In genomic region chr16:87353605-87354004, GRCm38 (mm10) we compare ENCODE assay signal across 9 mouse cellular contexts. TPM values are rescaled to one million over a fixed set of nuclear protein-coding genes. Genes with fewer than 3 reads are reported as not detected.
DNase-seq lines count a peak whose midpoint lies in the region; ATAC-seq and TF ChIP-seq lines count a peak whose summit lies in the region.
"Had no signal": no experiment of that assay in that cellular context is flagged by ENCODE, and none has a peak within 500 bp of the region (broad histone marks: within the 10 kb centered on the region; RNA-seq: fewer than 3 reads in every experiment).

No protein-coding gene starts in this region.

- 97% methylated on average over 1 of the region's 1 CpGs for WGBS in kidney, embryonic 16.5 days
- 98% methylated on average over 1 of the region's 1 CpGs for WGBS in embryonic facial prominence, embryonic 13.5 days
- WGBS in hindbrain, postnatal 0 days: 100% methylated on average over 1 of the region's 1 CpGs
- 100% methylated on average over 1 of the region's 1 CpGs for WGBS in midbrain, embryonic 16.5 days
- WGBS in lung, adult 2 months: 98% methylated on average over 1 of the region's 1 CpGs

- DNase-seq in kidney, postnatal 36 days: no peak
- no peak for DNase-seq in hindbrain, postnatal 0 days (ENCODE audit: low spot score)
- DNase-seq in spleen, adult 12 weeks (ENCODE audit: low spot score): no peak
- no peak for DNase-seq in lung, adult 2 months
- DNase-seq in lung, postnatal 10 days: no peak

- peak overlapping the region; percentile 67 for H3K4me2 ChIP-seq in kidney, embryonic 16.5 days (replicated peaks; ENCODE audit: low read depth, low read length)
- peak overlapping the region; percentile 60 for H3K4me2 ChIP-seq in embryonic facial prominence, embryonic 13.5 days
- peak overlapping the region; percentile 51 for H3K4me2 ChIP-seq in hindbrain, postnatal 0 days (ENCODE audit: low read depth, low read length)
- H3K4me2 ChIP-seq in midbrain, embryonic 16.5 days (ENCODE audit: low read length): peak overlapping the region; percentile 67

- no peak overlapping the region for H3K9ac ChIP-seq in kidney, embryonic 16.5 days (replicated peaks; ENCODE audit: low read length)
- no peak overlapping the region for H3K9ac ChIP-seq in embryonic facial prominence, embryonic 13.5 days
- no peak overlapping the region for H3K9ac ChIP-seq in hindbrain, postnatal 0 days (replicated peaks; ENCODE audit: low read length)
- H3K9ac ChIP-seq in midbrain, embryonic 16.5 days (ENCODE audit: low read depth, low read length): no peak overlapping the region

- no peak for ATAC-seq in kidney, embryonic 16.5 days (ENCODE audit: low FRiP score, low TSS enrichment)
- no peak for ATAC-seq in embryonic facial prominence, embryonic 13.5 days (ENCODE audit: insufficient number of reproducible peaks, insufficient read depth, low FRiP score, low TSS enrichment, low read depth)
- ATAC-seq in hindbrain, postnatal 0 days: no peak
- peak; percentile 44 for ATAC-seq in midbrain, embryonic 16.5 days

- no peak for TF ChIP-seq CTCF in hindbrain, postnatal 0 days (IDR thresholded peaks at IDR 0.05; ENCODE audit: low read depth)
- TF ChIP-seq CTCF in lung, adult 2 months (IDR thresholded peaks at IDR 0.05; ENCODE audit: insufficient read depth, low read length): no peak

- peak overlapping the region; percentile 87 for H3K4me3 ChIP-seq in kidney, embryonic 16.5 days (ENCODE audit: low read length)
- peak overlapping the region; percentile 81 for H3K4me3 ChIP-seq in embryonic facial prominence, embryonic 13.5 days
- peak overlapping the region; percentile 72 for H3K4me3 ChIP-seq in hindbrain, postnatal 0 days (ENCODE audit: low read length)
- H3K4me3 ChIP-seq in midbrain, embryonic 16.5 days (ENCODE audit: low read depth, low read length): peak overlapping the region; percentile 88
- no peak overlapping the region for H3K4me3 ChIP-seq in lung, adult 2 months (replicated peaks; ENCODE audit: extremely low read depth, low read depth, low read length)

- no peak overlapping the region for H3K27ac ChIP-seq in kidney, embryonic 16.5 days (ENCODE audit: low read length)
- H3K27ac ChIP-seq in embryonic facial prominence, embryonic 13.5 days: no peak overlapping the region; the same call in 1 of the 2 replicates
- 0 out of 2 replicates have a peak overlapping the region, but pooled peaks have one; percentile 93 for H3K27ac ChIP-seq in hindbrain, postnatal 0 days
- no peak overlapping the region for H3K27ac ChIP-seq in midbrain, embryonic 16.5 days (ENCODE audit: low read length)

- no peak for TF ChIP-seq POLR2A in lung, adult 2 months (IDR thresholded peaks at IDR 0.05; ENCODE audit: borderline replicate concordance, extremely low read depth, low read depth, low read length)

- no peaks in the 10 kb centered on the region for H3K27me3 ChIP-seq in kidney, embryonic 16.5 days (ENCODE audit: insufficient read depth, low read length)
- H3K27me3 ChIP-seq in embryonic facial prominence, embryonic 13.5 days: no peaks in the 10 kb centered on the region
- no peaks in the 10 kb centered on the region for H3K27me3 ChIP-seq in hindbrain, postnatal 0 days (ENCODE audit: insufficient read depth, low read length)
- no peaks in the 10 kb centered on the region for H3K27me3 ChIP-seq in midbrain, embryonic 16.5 days (ENCODE audit: control insufficient read depth, insufficient read depth, low read depth, low read length)
- H3K27me3 ChIP-seq: Patski had no signal

- H3K36me3 ChIP-seq in kidney, embryonic 16.5 days (ENCODE audit: insufficient read depth, low read length): peaks cover 12% of the 10 kb centered on the region; the same call in 1 of the 2 replicates
- H3K36me3 ChIP-seq in embryonic facial prominence, embryonic 13.5 days: peaks cover 18% of the 10 kb centered on the region
- 0 out of 2 replicates have a peak, but pooled peaks cover 5% of the 10 kb centered on the region for H3K36me3 ChIP-seq in hindbrain, postnatal 0 days (ENCODE audit: insufficient read depth, low read length)
- no peaks in the 10 kb centered on the region for H3K36me3 ChIP-seq in midbrain, embryonic 16.5 days (ENCODE audit: control insufficient read depth, insufficient read depth, low read length)

- H3K9me3 ChIP-seq in kidney, embryonic 16.5 days (ENCODE audit: low read length): 0 out of 2 replicates have a peak, but pooled peaks cover 4% of the 10 kb centered on the region
- H3K9me3 ChIP-seq in embryonic facial prominence, embryonic 13.5 days: no peaks in the 10 kb centered on the region
- no peaks in the 10 kb centered on the region; the same call in 1 of the 2 replicates for H3K9me3 ChIP-seq in hindbrain, postnatal 0 days (ENCODE audit: low read length)
- H3K9me3 ChIP-seq in midbrain, embryonic 16.5 days (replicated peaks; ENCODE audit: control insufficient read depth, low read length, poor library complexity, severe bottlenecking): 0 out of 2 replicates have a peak, but pooled peaks cover 2% of the 10 kb centered on the region

- H3K4me1 ChIP-seq in kidney, embryonic 16.5 days (ENCODE audit: insufficient read depth, low read length): peaks cover 7% of the 10 kb centered on the region
- 0 out of 2 replicates have a peak, but pooled peaks cover 5% of the 10 kb centered on the region for H3K4me1 ChIP-seq in embryonic facial prominence, embryonic 13.5 days
- no peaks in the 10 kb centered on the region for H3K4me1 ChIP-seq in hindbrain, postnatal 0 days (ENCODE audit: insufficient read depth, low read length)
- no peaks in the 10 kb centered on the region for H3K4me1 ChIP-seq in midbrain, embryonic 16.5 days (ENCODE audit: control insufficient read depth, insufficient read depth, low read length)
- H3K4me1 ChIP-seq in lung, adult 2 months (ENCODE audit: control insufficient read depth, insufficient read depth, low read length): no peaks in the 10 kb centered on the region

RNA-seq across cellular contexts. Expression of gene N6amt1, which starts 0.4 kb away (rescaled TPM):
- polyA plus RNA-seq in kidney, embryonic 16.5 days (2015; fragmentation: Nextera tagmentation; extraction: Ambion mirVana): 26.5 and 28.1 TPM in 2 replicates
- 27.1 and 30.2 TPM in 2 replicates for polyA plus RNA-seq in embryonic facial prominence, embryonic 13.5 days (2015; fragmentation: Nextera tagmentation; extraction: Ambion mirVana)
- 7.8 and 10.0 TPM in 2 replicates for total RNA-seq in hindbrain, postnatal 0 days (2014; rRNA removed)
- 33.8 and 34.6 TPM in 2 replicates for polyA plus RNA-seq in hindbrain, postnatal 0 days (2015; fragmentation: Nextera tagmentation; extraction: Ambion mirVana)
- polyA plus RNA-seq in midbrain, embryonic 16.5 days (2015; fragmentation: Nextera tagmentation; extraction: Ambion mirVana): 18.2 and 18.8 TPM in 2 replicates
- polyA plus RNA-seq in lung, adult 2 months (2012; rRNA removed): 6.2 and 6.7 TPM in 2 replicates
